16 mouse cellular contexts compared by ENCODE assay signal in genomic region chr14:114969020-114969419, GRCm38 (mm10).
"Had no signal": no experiment of that assay in that cellular context is flagged by ENCODE, and none has a peak within 500 bp of the region (broad histone marks: within the 10 kb centered on the region; RNA-seq: fewer than 3 reads in every experiment).

No protein-coding gene starts in this region.

- H3K4me1 ChIP-seq: limb, embryonic 12.5 days; liver, embryonic 13.5 days; lung, embryonic 15.5 days; midbrain, embryonic 12.5 days had no signal

- H3K9ac ChIP-seq: limb, embryonic 12.5 days; liver, embryonic 13.5 days; liver, postnatal 0 days; lung, embryonic 15.5 days; midbrain, embryonic 12.5 days; neural tube, embryonic 13.5 days had no signal

- H3K4me3 ChIP-seq: limb, embryonic 12.5 days; liver, embryonic 13.5 days; lung, embryonic 15.5 days; midbrain, embryonic 12.5 days; neural tube, embryonic 13.5 days had no signal

- DNase-seq: kidney, adult 9 months; kidney, postnatal 4 days; liver; liver, embryonic 13.5 days; liver, postnatal 0 days; retina, postnatal 1 day; right cerebral cortex, postnatal 4 days; spleen, adult 18-20 months; thymus, adult 2 months; thymus, postnatal 36 days had no signal

- H3K4me2 ChIP-seq: limb, embryonic 12.5 days; liver, embryonic 13.5 days; lung, embryonic 15.5 days; midbrain, embryonic 12.5 days; neural tube, embryonic 13.5 days had no signal

- H3K9me3 ChIP-seq: limb, embryonic 12.5 days; liver, embryonic 13.5 days; lung, embryonic 15.5 days; midbrain, embryonic 12.5 days; neural tube, embryonic 13.5 days had no signal

- H3K27ac ChIP-seq: kidney, postnatal 0 days; limb, embryonic 12.5 days; liver, embryonic 13.5 days; lung, embryonic 15.5 days; midbrain, embryonic 12.5 days; neural tube, embryonic 13.5 days had no signal

- ATAC-seq: liver, postnatal 0 days; midbrain, embryonic 16.5 days had no signal

- H3K36me3 ChIP-seq: limb, embryonic 12.5 days; liver, embryonic 13.5 days; lung, embryonic 15.5 days; midbrain, embryonic 12.5 days; neural tube, embryonic 13.5 days had no signal

- H3K27me3 ChIP-seq: limb, embryonic 12.5 days; liver, embryonic 13.5 days; lung, embryonic 15.5 days; midbrain, embryonic 12.5 days; neural tube, embryonic 13.5 days had no signal
